Mouse (Mus musculus) brain, embryonic 14.5 days (tissue): Measurements from ENCODE around the gene Rbfox3.

Source experiments
- CTCF ChIP-seq: fragments of 200-500 bp; IDR thresholded peaks from 2 replicates; pipeline ENCODE4 v1.5.1; 2012; ENCODE audit warnings: inconsistent platforms, mild to moderate bottlenecking, moderate library complexity, borderline replicate concordance; ENCODE audit not compliant: insufficient read depth, insufficient read length; ENCODE audit errors: extremely low read depth
- POLR2A ChIP-seq: fragments of 200-500 bp; IDR thresholded peaks from 2 replicates; pipeline ENCODE4 v1.6.1; 2012; ENCODE audit warnings: mild to moderate bottlenecking, inconsistent platforms, borderline replicate concordance; ENCODE audit not compliant: poor library complexity, insufficient read depth, insufficient read length, severe bottlenecking; ENCODE audit errors: extremely low read depth

DNA sequence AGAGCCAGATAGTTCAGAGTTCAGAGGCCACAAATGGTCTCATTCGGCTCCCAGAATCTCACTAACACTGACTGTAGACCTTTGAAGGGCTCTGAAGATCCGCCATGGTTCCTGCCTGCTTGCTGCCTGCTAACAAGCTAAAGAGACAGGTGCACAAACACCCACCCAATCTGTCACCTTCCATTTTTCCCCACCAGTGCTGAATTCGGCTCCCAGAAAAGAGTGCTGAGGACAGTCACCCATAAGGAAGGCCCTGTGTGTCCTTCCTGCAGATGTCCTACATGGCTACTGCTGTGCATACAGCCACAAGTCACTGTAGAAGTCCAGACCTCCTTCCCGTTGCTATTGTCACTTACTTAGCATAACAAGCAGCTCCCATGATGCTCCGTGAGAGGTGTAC lies 16.6 kb downstream of the Rbfox3 start:
- no peak for TF ChIP-seq CTCF
- no peak for TF ChIP-seq POLR2A
